Mouse (Mus musculus): Measurements from ENCODE around the gene Iars2. TPM values are rescaled to one million over a fixed set of nuclear protein-coding genes. Genes with fewer than 3 reads are reported as not detected.

Gene Iars2
- polyA plus RNA-seq, 1 experiment from 2014 or later, result 27.3 TPM

DNA sequence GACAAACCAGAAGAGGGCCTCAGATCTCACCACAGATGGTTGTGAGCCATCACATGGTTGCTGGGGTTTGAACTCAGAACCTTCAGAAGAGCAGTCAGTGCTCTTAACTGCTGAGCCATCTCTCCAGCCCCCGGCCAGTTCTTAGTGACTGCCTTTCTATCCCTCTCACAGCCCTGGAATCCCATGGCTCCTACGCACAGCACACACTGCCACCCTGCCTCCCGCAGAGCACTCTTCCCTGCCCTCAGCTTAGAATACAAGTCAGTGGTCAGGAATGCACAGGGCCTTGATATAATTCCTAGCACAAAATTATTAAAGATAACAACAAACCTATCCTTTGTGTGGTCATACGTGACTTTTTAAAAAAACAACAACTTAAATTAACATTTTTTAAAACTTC, 14.7 kb downstream of the Iars2 start:
- no peak for ATAC-seq (ENCODE audit: low read depth)

DNA sequence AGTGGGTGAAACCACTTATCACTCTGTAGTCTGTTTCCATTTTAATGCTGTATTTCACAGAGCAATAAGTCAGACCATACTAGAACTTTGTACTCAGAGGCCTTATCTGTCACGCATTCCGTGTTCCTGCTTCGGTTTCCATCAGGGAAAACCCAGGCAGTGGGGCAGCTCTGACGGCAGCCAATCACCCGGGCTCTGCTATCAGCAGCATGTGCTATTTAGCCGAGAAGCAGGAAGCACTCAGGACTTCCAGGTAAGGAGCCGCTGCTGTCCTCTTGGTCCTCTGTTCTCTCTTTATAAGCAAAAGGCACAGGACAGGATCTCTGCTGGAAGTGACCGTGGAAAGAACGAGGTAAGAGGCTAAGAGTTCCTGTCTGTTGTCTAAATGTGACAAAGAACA, 17.2 kb downstream of the Iars2 start:
- no peak for ATAC-seq (ENCODE audit: low read depth)
- H3K4me3 ChIP-seq (ENCODE audit: low read length), result no peak overlapping the region
- no peak overlapping the region for H3K27ac ChIP-seq (ENCODE audit: low read length)
- no peak overlapping the region for H3K9ac ChIP-seq (ENCODE audit: low read length)
- no peaks in the 10 kb centered on the region for H3K9me3 ChIP-seq (ENCODE audit: control insufficient read depth, low read length)
- H3K36me3 ChIP-seq (ENCODE audit: control insufficient read depth, insufficient read depth, low read length), result peaks cover 24% of the 10 kb centered on the region
- H3K4me1 ChIP-seq (replicated peaks; ENCODE audit: control insufficient read depth, insufficient read depth, low read length), result 0 out of 2 replicates have a peak, but pooled peaks cover 3% of the 10 kb centered on the region
- no peak overlapping the region for H3K4me2 ChIP-seq (ENCODE audit: low read depth, low read length)
- H3K27me3 ChIP-seq (ENCODE audit: control insufficient read depth, insufficient read depth, low read depth, low read length), result no peaks in the 10 kb centered on the region
- WGBS, result 63% methylated on average over 9 of the region's 9 CpGs

More for the DNA sequence above, 14.7 kb downstream of the Iars2 start:
- no peak overlapping the region for H3K9ac ChIP-seq (ENCODE audit: low read length)
- H3K4me1 ChIP-seq (replicated peaks; ENCODE audit: control insufficient read depth, insufficient read depth, low read length), result no peaks in the 10 kb centered on the region
- H3K4me2 ChIP-seq (ENCODE audit: low read depth, low read length), result no peak overlapping the region
- H3K4me3 ChIP-seq (ENCODE audit: low read length), result no peak overlapping the region
- no peaks in the 10 kb centered on the region for H3K9me3 ChIP-seq (ENCODE audit: control insufficient read depth, low read length)
- 87% methylated on average over 4 of the region's 4 CpGs for WGBS
- H3K27me3 ChIP-seq (ENCODE audit: control insufficient read depth, insufficient read depth, low read depth, low read length), result no peaks in the 10 kb centered on the region
- H3K27ac ChIP-seq (ENCODE audit: low read length), result no peak overlapping the region
- H3K36me3 ChIP-seq (ENCODE audit: control insufficient read depth, insufficient read depth, low read length), result peaks cover 31% of the 10 kb centered on the region

DNA sequence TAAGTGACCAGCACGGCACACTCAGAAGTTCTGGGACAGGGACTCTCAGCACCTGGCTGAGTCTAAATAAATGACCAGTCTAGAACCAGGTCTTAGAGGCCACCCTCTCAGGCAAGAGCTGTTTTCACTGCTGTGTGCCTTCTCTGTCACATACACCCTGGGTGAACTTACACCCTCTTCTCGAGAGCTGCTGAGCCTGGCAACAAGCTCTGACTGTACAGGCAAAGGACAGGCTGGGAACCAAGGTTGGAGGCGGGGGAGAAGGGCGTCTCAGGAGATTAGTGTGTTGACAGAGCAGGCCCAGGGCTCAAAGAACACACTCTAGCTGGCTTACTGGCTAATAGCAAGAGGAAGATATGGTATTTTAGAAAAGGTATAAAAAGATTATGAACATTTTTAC, 20.3 kb downstream of the Iars2 start:
- Histone ChIP-seq H3K27ac (ENCODE audit: low read length) (no peak overlapping the region), H3K36me3 (ENCODE audit: control insufficient read depth, insufficient read depth, low read length) (peaks cover 24% of the 10 kb centered on the region)

DNA sequence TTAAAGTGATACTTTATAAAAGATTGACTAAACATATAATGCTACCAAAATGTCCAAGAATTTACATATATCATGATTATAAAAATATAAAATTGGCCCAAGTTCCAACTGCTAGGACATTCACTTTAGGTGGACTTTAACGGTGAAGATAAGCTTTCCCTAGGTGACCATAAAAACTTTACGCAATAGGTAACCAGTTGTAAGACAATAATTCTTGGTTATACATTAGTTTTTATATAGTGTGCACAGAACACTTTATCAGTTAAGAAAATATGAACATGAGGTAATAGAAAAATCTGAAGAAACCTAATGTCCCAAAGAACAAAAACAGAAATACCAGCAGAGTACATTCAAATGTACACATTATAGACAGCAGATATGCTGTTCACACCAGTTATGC, 20.9 kb downstream of the Iars2 start:
- H3K9ac ChIP-seq (ENCODE audit: low read length), result no peak overlapping the region
- no peak overlapping the region for H3K4me2 ChIP-seq (ENCODE audit: low read depth, low read length)
- H3K36me3 ChIP-seq (ENCODE audit: control insufficient read depth, insufficient read depth, low read length), result peaks cover 20% of the 10 kb centered on the region
- no peak overlapping the region for H3K4me3 ChIP-seq (ENCODE audit: low read length)
- no peaks in the 10 kb centered on the region for H3K9me3 ChIP-seq (ENCODE audit: control insufficient read depth, low read length)
- no peak for ATAC-seq (ENCODE audit: low read depth)
- H3K4me1 ChIP-seq (replicated peaks; ENCODE audit: control insufficient read depth, insufficient read depth, low read length), result 0 out of 2 replicates have a peak, but pooled peaks cover 3% of the 10 kb centered on the region
- no peaks in the 10 kb centered on the region for H3K27me3 ChIP-seq (ENCODE audit: control insufficient read depth, insufficient read depth, low read depth, low read length)
- no peak overlapping the region for H3K27ac ChIP-seq (ENCODE audit: low read length)
- 93% methylated on average over 2 of the region's 2 CpGs for WGBS

More for the DNA sequence above, 20.3 kb downstream of the Iars2 start:
- Histone ChIP-seq H3K4me2 (ENCODE audit: low read depth, low read length) (no peak overlapping the region), H3K4me3 (ENCODE audit: low read length) (no peak overlapping the region), H3K27me3 (ENCODE audit: control insufficient read depth, insufficient read depth, low read depth, low read length) (no peaks in the 10 kb centered on the region), H3K9ac (ENCODE audit: low read length) (no peak overlapping the region), H3K9me3 (ENCODE audit: control insufficient read depth, low read length) (no peaks in the 10 kb centered on the region), H3K4me1 (replicated peaks; ENCODE audit: control insufficient read depth, insufficient read depth, low read length) (0 out of 2 replicates have a peak, but pooled peaks cover 3% of the 10 kb centered on the region)
- peak; percentile 73 for ATAC-seq (ENCODE audit: low read depth)
- WGBS, result 38% methylated on average over 4 of the region's 4 CpGs

DNA sequence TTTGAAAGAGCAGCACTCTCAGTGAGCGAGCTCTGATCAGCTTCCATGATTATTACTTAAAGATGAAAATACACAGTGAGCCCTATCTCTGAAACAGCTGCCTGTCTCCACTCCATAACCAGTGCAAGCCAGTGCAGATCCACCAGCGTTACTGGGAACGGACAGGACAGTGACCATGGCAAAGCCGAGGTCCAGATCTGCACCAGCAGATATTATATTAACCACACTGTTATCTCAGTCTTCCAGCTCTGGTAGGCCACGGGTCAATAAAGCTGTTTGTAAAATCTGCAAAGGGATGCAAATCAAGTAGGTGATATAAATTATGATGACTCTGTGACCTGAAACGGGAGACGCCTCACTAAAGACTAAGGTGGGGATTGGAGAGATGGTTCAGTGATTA, 21.6 kb downstream of the Iars2 start:
- Histone ChIP-seq H3K4me3 (ENCODE audit: low read length) (no peak overlapping the region), H3K36me3 (ENCODE audit: control insufficient read depth, insufficient read depth, low read length) (peaks cover 22% of the 10 kb centered on the region), H3K9ac (ENCODE audit: low read length) (no peak overlapping the region), H3K27ac (ENCODE audit: low read length) (no peak overlapping the region), H3K27me3 (ENCODE audit: control insufficient read depth, insufficient read depth, low read depth, low read length) (no peaks in the 10 kb centered on the region), H3K4me1 (replicated peaks; ENCODE audit: control insufficient read depth, insufficient read depth, low read length) (0 out of 2 replicates have a peak, but pooled peaks cover 3% of the 10 kb centered on the region), H3K9me3 (ENCODE audit: control insufficient read depth, low read length) (no peaks in the 10 kb centered on the region), H3K4me2 (ENCODE audit: low read depth, low read length) (no peak overlapping the region)
- WGBS, result 93% methylated on average over 7 of the region's 7 CpGs
- no peak for ATAC-seq (ENCODE audit: low read depth)

DNA sequence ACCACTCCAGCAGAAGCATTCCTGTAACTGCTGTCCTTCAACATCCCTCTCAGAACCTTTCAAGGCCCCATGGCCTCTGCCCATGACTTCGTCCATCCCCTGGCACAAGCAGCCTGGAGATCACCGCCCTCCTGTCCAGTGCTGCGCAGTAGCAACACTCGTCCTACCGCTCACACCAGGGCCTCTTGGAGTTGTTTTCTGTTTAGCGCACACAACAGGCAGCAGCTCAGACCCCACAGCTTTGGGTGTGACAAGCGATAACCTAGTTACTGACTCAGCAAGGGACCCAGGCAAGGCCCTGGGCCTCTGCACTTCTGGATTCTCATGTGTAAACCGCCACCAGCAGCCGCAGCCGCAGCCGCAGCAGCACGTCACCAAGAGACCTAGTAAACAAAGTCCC, 22.4 kb downstream of the Iars2 start:
- Histone ChIP-seq H3K9me3 (ENCODE audit: control insufficient read depth, low read length) (no peaks in the 10 kb centered on the region), H3K4me1 (replicated peaks; ENCODE audit: control insufficient read depth, insufficient read depth, low read length) (0 out of 2 replicates have a peak, but pooled peaks cover 3% of the 10 kb centered on the region), H3K27me3 (ENCODE audit: control insufficient read depth, insufficient read depth, low read depth, low read length) (no peaks in the 10 kb centered on the region), H3K9ac (ENCODE audit: low read length) (no peak overlapping the region), H3K27ac (ENCODE audit: low read length) (no peak overlapping the region), H3K36me3 (ENCODE audit: control insufficient read depth, insufficient read depth, low read length) (peaks cover 19% of the 10 kb centered on the region), H3K4me2 (ENCODE audit: low read depth, low read length) (no peak overlapping the region), H3K4me3 (ENCODE audit: low read length) (no peak overlapping the region)
- no peak for ATAC-seq (ENCODE audit: low read depth)
- 95% methylated on average over 12 of the region's 12 CpGs for WGBS

DNA sequence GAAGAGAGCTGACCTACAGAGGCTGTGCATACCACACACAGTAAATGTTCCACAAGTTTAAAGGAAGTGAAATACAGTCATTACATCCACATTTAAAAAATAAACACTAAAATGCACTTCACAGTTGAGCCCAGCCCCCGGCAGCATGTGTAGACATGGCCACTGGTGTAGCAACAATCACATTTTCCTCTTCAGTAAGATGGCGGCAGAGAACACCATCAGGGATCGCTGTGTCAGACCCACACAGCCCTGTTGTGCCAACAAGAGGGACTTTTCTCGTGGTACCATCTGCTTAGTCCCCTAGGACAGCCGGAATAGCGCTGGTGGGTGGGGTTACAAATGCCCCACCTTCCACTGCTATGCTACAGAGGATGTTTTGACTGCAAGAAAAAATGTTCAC, 26.4 kb downstream of the Iars2 start:
- Histone ChIP-seq H3K4me2 (ENCODE audit: low read depth, low read length) (no peak overlapping the region), H3K27me3 (ENCODE audit: control insufficient read depth, insufficient read depth, low read depth, low read length) (no peaks in the 10 kb centered on the region), H3K9ac (ENCODE audit: low read length) (no peak overlapping the region), H3K4me3 (ENCODE audit: low read length) (no peak overlapping the region), H3K9me3 (ENCODE audit: control insufficient read depth, low read length) (no peaks in the 10 kb centered on the region), H3K4me1 (replicated peaks; ENCODE audit: control insufficient read depth, insufficient read depth, low read length) (no peaks in the 10 kb centered on the region), H3K27ac (ENCODE audit: low read length) (no peak overlapping the region), H3K36me3 (ENCODE audit: control insufficient read depth, insufficient read depth, low read length) (peaks cover 22% of the 10 kb centered on the region)
- 94% methylated on average over 6 of the region's 6 CpGs for WGBS
- no peak for ATAC-seq (ENCODE audit: low read depth)

DNA sequence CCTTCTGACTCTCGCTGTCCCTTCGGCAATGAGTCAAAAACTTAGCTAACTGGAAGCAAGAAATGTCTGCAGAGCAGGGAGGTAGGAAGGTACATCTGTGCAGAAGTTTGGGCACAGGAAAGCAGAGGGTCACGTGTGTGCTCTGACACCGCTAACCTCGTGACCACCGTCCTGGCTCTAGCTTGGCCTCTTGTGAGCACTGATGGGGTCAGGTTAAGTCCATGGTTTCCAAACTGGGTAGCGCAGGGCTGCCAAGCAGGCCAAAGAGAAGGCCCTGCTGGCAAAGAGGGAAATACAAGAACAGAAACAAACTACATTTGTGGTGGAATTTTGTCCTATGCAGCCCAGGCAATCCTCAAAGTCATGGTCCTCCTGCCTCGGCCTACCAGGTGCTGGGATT, 30.7 kb downstream of the Iars2 start:
- no peaks in the 10 kb centered on the region for H3K27me3 ChIP-seq (ENCODE audit: control insufficient read depth, insufficient read depth, low read depth, low read length)
- ATAC-seq (ENCODE audit: low read depth), result no peak
- H3K4me3 ChIP-seq (ENCODE audit: low read length), result no peak overlapping the region
- H3K36me3 ChIP-seq (ENCODE audit: control insufficient read depth, insufficient read depth, low read length), result peaks cover 25% of the 10 kb centered on the region
- no peaks in the 10 kb centered on the region for H3K4me1 ChIP-seq (replicated peaks; ENCODE audit: control insufficient read depth, insufficient read depth, low read length)
- H3K9me3 ChIP-seq (ENCODE audit: control insufficient read depth, low read length), result no peaks in the 10 kb centered on the region
- H3K9ac ChIP-seq (ENCODE audit: low read length), result no peak overlapping the region
- WGBS, result 91% methylated on average over 8 of the region's 8 CpGs
- H3K4me2 ChIP-seq (ENCODE audit: low read depth, low read length), result no peak overlapping the region
- no peak overlapping the region for H3K27ac ChIP-seq (ENCODE audit: low read length)

DNA sequence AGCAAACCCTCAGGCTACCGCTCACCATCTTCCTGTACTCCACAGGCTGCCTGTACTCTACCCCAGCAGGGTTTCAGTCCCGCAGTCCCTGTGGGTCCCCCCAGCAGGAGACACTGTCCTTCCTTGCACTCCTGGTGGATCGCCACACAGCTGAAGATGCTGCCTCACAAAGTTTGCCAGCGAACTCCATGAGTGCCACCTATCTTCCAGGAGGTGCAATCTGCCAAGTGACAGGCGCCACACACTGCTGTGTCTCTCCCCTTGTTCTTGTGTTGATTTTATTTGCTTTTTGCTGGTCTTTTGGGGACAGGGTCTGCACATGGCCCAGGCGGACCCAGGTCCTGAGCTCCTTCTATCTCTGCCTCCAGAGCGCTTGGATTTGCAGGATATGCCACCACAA, 32.3 kb downstream of the Iars2 start:
- WGBS, result 92% methylated on average over 7 of the region's 7 CpGs
- H3K4me3 ChIP-seq (ENCODE audit: low read length), result no peak overlapping the region
- no peak overlapping the region for H3K9ac ChIP-seq (ENCODE audit: low read length)
- no peaks in the 10 kb centered on the region for H3K9me3 ChIP-seq (ENCODE audit: control insufficient read depth, low read length)
- H3K4me1 ChIP-seq (replicated peaks; ENCODE audit: control insufficient read depth, insufficient read depth, low read length), result no peaks in the 10 kb centered on the region
- no peak overlapping the region for H3K4me2 ChIP-seq (ENCODE audit: low read depth, low read length)
- no peaks in the 10 kb centered on the region for H3K27me3 ChIP-seq (ENCODE audit: control insufficient read depth, insufficient read depth, low read depth, low read length)
- no peak for ATAC-seq (ENCODE audit: low read depth)
- H3K36me3 ChIP-seq (ENCODE audit: control insufficient read depth, insufficient read depth, low read length), result peaks cover 19% of the 10 kb centered on the region
- H3K27ac ChIP-seq (ENCODE audit: low read length), result no peak overlapping the region
